Mouse (Mus musculus) frontal cortex, postnatal 36 days (tissue): ENCODE results near the gene Cenpm.
A peak's percentile ranks its signal among the peaks of the same experiment; 100 is the strongest.

ENCODE experiments used
- DNase-seq, 2 experiments: peaks; one replicate each; pipeline ENCODE4 v3.0.0; 2022; ENCODE audit warnings: low spot score in 2 of 2

Cenpm gene

DNA sequence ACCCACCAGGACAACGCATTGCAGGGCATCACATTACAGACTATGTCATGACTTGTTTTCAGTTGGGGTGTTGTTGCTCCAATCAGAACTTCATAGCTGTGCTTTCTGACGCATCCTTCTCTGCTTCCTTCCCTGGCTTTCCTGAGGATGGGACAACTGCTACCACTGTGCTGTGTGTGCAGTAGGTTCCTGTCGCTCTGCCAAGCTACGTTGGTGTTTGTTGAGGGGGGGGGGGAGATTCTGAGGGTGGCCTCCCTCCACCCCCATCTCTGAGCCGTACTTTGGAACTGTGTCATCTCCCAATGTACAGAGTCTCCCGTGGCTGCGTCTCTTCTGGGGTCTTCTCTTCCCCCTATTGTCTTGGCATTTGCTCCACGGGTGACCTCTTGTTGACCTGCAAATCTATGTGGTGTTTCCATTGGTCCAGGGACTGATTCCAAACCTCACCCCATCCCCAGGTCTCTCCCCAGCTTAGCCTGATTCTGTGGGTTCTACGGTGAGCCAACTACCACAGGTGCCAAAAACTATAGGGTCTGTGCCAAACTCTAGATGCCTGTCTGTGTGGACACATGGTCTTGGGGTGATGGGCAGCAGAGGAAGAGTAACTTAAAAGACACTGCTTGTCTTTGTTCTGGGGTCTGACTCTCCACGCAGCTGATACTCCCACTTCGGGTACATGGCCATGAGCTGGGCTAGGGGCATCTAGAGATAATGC lies 29.1 kb downstream of the Cenpm start:
- no peak for DNase-seq

DNA sequence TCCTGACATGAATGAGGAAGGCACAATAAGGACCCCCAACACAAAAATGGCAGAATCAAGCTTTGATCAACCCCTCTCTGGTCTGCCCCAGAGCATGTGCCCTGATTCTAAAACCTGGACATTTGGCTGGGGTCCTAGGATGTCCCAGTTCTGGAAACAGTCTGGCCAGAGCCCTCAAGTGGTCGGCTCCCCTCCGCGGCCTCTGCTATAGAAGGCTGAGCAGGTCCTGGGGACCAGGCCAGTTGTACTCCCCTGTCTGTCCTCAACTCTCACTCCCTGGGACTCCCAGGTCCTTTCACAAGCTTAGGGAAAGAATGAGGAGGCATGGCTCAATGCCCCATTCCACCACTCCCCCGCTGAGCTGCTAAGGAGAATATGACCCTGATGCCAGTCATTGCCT lies 31.3 kb downstream of the Cenpm start:
- DNase-seq, result no peak

DNA sequence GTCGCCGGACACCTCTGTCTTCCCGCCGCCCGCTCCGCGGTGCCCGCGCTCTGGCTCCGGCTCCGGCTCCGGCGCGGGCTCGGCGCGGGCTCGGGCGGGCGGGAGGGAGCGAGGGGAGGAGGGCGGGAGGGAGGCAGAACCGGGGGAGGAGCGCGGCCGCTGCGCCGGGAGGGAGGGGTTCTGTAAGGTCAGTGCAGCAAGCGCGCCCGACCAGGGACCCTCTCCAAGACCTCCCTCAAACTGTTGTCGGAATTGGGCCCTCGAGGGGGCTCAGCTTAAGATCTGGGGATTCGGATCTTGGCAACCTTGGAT lies 31.8 kb downstream of the Cenpm start, which contains the start of gene Shisa8:
Gene Shisa8, minus strand, starts transcription at position 64 of the 312 bp plus-strand sequence.
- DNase-seq, result no peak

DNA sequence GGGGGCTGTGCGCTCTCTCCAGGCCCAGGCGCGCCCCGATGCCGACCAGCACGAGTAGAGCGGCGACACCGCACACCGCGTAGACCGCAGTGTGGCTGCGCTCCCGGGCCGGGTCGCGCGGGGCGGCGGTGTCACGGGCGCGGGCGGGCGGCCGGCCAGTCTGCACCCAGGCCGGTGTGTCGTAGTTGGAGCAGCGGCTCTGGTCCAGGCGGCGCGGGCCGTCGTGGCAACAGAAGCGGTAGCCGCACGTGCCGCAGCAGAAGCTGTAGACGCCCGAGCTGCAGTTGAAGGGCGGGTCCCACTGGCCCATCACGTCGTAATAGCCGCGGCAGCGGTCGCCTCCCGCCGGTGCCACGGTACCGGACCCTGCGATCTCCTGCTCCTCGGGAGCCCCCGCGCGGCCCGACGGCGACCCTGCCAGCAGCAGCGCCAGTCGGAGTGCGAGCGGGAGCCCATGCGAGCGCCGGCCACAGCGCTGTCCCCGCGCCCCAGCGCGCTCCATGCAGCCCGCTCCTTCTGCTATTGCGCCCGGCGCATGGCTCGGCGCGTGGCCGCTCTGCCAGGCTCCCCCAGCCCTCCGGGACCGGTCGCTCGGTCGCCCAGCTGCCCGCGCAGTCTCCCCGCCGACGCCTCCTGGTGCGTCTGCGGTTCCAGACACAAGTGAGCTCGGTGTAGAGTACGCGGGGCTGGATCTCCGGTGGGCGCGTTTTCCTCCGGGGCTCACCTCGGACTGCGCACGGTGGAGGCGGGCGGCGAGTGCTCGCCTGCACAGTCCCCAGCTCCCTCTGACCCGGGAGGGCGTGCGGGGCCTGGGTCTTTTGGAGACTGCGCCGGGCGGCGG lies 32.4 kb downstream of the Cenpm start:
- no peak for DNase-seq

DNA sequence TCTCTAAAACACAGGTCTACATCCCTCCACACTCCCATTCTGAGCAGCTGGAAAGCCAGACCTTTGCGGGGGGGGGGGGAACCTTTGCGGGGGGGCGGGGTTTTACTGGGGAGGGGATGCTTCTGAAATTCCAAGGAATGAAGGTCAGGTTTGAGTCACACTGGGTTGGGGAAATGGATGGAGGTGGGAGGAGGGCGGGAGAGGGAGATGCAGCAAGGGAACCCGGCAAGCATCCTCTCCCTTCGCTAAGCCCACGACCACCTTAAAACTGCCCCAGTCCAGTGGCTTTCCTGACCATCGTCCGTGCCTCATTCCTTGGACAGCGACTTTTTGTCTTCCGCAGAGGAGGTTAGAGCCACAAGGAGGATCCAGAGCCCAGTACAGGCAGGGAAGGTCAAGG lies 33.3 kb downstream of the Cenpm start:
- no peak for DNase-seq

DNA sequence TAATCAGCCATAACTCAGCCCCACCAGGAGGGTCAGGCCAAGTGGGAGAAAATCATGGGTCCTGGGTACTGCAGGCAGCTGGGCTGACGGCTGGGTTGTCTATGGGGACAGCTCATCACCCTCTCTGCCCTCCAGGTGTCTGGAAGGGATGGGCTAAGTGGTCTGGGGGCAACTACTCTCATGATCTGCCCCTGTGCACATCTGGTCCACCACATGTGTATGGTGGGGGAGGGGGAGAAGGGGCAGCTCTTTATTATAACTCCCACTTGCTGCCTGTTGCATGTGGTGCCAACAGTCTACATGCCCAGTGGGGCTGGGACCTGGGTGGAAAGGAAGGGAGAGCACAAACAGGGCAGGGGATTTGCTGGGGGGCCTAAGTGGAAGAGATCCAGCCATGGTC lies 33.7 kb downstream of the Cenpm start:
- DNase-seq, result no peak

DNA sequence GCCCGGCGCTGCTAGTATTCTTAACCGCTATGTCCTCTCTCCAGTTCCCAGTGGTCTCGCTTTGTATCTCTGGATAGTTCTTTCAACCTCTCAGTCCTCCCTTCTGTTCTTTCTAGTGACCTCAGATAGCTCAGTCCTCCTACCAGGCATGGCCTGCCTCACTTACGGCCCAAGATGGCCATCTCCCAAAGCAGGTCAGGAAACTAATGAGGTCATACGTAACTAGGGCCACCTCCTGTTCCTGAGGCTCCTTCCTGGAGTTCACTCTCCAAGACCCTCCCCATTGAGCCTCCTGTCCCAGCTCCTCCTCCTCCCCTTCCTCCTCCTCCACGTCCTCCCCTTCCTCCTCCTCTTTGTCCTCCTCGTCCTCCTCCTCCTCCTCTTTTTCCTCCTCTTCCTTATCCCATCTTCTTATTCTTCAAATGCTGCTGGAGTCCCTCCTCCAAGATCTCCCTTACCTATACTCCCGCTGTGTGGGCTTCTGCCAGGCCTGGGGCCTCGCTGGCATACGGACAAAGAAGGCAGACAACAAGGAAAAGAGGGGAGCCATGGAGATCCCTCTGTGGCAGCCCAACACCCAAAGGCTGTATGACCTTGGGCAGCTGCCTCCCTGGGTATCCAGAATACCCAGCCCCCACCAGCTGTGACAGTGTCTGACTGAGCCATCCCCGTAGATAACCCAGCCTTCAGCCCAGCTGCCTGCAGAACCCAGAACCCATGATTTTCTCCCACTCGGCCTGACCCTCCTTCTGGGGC lies 35.1 kb downstream of the Cenpm start:
- no peak for DNase-seq

DNA sequence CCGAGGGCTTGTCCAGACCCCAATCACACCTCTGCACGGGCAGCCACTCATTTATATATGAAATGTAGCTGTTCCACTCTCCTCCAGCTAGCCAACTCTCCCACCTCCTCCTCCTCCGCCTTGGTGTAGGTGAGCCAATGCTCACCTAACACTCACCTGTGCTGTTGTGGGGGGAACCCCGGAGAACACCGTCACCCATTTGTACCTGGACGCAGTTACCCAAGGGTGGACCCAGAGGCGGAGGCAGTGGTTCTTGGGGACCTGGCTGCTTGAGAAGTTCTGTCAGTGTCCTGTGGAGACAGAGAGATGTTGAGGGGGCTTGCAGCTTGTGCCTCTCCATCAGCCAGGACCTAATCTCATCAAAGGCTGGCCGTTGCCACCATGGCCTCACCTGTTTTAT lies 36.2 kb downstream of the Cenpm start:
- no peak for DNase-seq

DNA sequence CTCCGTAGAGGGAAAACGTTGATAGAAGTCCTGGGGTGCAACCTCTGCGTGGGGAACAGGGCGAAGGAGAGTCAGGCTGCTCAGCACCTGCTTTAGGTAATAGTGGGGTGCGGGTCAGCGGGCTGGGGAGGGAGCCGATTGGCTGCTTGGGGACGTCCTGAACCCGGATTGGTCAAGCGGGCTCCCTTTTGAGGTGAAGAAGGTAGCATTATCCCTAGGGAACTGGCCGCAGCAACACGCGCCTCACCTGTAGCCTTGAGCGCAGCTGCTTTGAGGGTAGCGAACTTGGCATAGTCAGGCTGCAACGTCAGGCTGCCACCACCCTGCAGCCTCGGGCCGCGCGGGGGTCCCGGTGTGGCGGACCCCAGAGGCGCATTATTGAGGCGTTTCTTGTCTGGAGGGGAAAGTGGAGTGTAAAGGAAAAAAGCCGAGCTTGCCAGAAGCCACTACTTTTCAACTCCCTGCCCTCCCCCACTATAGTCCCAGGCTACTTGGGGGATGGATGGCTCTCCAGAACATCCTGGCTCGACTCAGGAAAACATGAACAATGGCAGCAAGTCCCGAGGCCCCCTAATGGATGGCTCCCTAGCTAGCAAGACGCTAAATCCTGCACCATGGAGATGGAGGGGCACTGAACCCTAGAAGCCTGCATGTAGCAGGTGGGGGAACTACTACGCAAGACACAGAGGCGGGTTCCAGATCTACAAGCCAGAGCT lies 36.9 kb downstream of the Cenpm start:
- no peak for DNase-seq

DNA sequence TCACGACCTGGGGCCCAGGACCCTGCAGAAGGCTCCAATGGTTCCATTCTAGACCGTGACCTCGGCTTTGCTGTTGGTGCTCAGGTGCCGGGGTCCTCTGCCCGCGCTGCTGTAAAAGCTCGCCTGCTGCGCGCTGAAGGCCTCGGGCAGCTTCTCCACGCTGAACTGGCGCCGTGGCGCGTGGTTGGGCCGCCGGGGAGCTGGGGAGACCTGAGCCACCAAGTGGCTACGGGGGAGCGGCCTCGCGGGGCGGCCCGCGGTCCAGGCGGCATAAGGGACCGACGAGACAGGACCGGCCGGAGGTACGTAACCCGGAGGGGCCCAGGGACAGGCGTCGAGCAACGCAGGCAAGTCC lies 37.5 kb downstream of the Cenpm start:
- DNase-seq, result no peak

DNA sequence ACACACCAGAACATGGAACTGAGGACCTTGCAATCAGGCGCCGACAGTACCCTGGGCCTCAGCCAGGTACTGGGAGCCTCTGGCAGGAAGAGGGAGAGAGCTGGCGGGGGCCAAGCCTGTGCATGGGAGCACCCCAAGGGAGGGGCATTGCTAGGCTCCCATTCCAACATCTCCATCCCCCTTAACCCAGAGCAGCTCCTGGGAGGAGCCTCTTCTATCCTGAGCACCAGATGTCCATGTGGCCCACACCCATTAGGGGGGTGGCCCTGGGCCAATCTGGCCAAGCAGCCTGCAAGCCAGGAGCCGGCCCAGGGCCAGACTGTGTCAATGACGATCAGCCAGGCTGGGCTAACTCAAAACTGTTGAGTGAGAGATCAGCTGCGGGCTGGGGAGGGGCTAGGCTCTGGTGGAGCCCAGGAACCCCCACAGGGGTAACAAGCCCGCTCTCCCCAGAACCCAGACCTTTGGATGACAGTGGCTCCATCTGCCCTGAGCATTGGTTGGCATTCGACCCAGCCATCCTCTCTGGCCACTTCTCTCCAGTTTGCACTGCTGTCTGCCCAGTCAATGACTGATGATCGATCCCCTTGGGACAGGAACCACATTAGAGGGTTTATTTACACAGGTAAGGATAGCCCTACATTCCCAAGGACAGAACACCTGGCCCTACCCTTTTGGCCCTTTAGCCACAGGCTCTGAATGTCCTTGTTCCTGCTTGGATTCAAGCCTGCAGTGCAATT lies 38.0 kb downstream of the Cenpm start:
- DNase-seq, result peak in 1 of 2 experiments; percentile 36

DNA sequence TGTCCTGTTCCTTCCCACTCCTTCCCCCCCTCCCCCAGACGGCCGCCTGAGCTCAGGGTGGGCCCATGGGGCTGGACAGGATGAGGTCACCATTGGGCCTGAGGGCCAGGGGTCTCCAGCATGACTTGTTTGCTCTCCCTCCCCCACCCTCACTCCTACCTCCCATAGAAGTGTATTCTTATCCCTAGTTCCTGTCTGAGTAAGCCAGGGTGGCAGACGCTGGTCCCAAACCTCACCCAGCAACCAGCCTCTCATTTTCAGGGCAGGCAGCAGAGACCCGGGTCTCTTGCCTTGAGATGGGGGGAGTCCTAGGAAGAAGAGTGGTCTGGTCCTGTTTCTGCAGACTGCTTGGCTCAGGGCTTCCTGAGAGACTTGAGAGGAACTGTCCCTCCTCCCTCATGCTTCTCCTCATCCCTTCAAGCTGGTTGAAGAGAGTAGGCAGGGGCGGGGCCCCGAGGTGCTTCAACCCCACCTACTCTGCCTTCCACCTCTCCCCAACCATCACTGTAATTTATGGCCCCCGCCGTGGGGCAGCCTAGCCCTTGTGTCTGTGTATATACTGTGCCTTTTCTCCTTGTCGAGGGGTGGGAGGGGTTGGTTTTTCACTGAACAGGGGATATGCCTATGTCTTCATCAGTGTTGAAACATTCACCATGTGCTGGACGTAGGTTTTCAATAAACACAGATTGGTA lies 39.7 kb downstream of the Cenpm start:
- no peak for DNase-seq

DNA sequence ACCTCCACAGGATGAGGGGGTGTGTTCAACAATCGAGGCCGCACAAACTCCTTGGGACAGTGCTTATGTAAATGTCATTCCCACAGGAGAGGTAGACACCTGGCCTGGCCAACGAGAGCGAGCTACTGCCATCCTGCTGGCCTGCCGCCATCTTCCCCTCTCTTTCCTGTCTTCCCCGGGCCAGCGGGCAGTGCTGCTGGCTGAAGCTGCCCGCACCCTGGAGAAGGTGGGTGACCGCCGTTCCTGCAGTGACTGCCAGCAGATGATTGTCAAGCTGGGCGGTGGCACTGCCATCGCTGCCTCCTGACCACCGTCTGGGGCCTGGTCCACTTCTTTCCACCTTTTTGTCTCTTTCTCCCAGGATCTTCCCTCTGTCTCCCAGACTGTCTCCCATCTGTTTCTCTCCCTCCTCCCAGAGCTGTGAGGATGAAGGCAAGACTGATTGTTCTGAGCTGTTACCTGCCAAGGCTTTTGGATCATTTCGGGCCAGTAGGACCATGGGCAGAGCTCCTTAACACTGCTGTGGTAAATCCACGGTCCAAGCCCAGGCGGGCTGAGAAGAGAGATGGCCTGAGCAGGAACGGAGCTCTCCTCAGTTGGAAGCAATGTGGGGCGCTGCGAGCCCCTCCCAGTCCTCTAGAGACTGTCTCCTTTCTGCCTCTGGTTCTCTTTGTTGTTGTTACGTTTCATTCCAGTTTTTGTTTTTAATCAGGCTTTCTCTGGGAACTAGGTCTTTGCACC lies 40.8 kb downstream of the Cenpm start:
- no peak for DNase-seq

DNA sequence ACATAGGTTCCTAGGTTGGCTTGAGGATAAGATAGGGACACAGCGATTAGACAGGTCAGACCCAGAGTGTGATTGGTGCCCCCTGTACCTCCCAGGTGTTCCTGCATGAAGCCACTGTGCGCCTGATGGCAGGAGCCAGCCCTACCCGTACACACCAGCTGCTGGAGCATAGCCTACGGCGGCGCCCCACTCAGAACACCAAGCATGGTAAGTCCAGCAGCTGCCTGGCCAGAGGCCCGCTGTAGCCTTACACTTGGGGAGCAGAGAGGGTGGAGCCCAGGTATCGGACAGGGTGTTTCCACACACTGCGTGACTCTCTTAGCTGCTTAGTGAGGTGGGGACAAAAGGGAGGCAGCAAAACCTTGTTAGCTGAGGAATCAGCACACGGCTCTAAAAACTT lies 41.5 kb downstream of the Cenpm start:
- no peak for DNase-seq

DNA sequence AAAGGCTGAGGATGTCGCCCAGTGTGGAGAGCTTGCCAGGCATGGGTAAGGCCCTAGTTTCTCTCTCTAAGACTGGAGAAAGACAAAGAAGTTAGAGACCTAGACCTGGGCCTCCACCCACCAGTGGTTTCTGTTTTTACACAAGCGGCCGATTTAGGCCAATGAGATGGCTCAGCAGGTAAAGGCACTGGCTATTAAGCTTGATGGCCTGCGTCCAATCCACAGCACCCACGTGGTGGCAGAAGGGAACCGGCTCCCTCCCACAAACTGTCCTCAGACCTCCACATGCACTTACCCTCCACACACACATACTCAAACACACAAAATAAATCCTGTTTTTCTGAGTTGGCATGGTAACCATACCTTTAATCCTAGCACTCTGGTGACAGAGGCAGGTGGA lies 42.5 kb downstream of the Cenpm start:
- DNase-seq, result no peak

DNA sequence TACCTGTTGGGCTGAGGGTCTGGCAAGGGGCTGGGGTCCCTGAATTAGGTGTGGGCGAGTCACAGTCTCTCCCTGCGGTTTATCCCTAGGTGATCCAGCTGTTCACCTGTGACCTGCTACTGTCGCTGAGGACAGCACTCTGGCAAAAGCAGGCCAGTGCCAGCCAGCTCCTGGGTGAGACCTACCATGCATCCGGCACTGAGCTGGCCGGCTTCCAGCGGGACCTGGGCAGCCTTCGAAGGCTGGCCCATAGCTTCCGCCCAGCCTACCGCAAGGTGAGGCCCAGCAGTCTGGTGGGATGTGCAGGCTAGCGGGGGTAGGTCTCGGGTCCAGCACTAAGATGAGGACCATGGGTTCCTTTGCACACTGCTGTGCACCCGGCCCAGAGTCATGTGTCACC lies 45.0 kb downstream of the Cenpm start:
- no peak for DNase-seq

DNA sequence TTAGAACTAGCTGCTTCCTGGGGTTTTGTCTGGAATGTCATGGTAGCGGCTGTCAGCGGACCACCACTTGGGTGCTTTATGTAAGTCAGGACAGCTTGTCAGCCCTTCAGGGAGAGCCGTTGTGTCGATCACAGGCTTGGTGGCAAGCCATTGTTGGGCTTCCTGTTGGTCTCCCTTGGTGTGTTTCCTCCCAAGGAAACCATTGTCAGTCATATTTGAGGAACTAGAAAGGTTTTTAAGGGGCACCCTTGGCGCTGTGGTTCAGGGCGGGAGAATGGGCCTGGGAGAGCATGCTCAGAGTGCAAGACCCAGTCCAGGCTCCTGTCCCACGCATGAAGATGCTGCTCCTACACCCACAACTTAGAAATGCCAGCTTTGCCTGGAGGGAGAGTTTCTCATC lies 46.2 kb downstream of the Cenpm start:
- DNase-seq, result no peak

DNA sequence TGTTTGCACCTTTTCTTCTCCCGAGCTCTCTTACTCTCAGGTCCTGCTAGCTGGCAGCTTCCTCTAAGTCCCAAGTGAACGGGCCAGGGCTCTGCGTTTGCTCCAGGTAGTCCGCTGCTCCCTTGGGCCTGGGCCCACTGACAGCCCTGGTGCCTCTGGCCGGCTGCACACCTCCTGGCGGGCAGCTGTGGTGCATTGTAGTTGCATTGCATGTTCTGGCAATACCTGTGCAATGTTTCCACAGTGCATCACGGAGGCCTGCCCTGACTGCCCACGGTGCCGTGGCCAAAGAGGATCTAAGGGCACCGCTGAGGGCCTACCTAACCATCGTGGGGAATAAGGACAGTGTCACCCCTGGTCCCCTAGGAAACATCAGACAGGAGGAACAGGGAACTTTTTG lies 46.6 kb downstream of the Cenpm start:
- DNase-seq, result no peak

DNA sequence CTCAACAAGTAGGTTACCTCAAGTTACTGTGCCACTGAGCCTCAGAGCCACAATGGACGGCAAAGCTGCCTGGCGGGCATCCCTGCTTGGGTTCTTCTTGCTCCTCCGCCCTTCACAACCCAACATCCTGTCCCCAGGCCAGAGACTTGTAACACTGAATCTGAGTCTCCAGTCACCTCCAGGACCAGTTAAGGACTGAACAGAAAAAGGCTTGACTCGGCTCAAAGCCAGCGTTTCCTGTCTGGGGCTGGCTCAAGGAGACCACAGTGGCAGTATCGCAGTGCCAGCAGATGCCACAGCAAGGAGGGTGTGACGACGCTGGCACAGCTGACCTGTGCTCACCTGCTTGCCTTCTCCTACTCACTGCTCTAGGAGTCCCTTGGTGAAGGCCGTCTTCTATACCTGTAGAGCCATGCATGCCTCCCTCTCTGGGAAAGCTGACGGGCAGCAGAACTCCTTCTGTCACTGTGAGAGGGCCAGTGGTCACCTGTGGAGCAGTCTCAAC lies 47.2 kb downstream of the Cenpm start:
- no peak for DNase-seq

DNA sequence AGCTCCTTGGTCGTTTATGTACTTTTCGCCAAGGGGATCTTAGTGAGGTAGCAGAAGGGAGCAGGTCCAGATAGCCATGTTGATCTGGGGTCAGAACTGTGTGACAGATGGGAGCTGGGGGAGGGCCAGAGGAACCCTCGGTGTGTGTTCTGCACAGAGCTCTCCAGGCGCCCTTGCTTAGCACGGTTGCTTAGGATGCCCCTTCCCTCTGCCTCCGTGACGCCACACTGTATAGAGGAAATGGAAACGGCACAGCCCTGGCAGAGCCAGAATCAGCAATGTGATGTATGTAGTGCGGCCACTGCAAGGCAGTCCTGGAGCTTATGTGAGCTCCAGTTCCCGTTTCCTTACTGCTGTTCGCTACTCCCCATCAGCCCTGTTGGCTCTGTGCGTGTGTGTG lies 48.2 kb downstream of the Cenpm start:
- no peak for DNase-seq
